Mouse (Mus musculus): Measurements from ENCODE around the gene Sfxn4.

DNA sequence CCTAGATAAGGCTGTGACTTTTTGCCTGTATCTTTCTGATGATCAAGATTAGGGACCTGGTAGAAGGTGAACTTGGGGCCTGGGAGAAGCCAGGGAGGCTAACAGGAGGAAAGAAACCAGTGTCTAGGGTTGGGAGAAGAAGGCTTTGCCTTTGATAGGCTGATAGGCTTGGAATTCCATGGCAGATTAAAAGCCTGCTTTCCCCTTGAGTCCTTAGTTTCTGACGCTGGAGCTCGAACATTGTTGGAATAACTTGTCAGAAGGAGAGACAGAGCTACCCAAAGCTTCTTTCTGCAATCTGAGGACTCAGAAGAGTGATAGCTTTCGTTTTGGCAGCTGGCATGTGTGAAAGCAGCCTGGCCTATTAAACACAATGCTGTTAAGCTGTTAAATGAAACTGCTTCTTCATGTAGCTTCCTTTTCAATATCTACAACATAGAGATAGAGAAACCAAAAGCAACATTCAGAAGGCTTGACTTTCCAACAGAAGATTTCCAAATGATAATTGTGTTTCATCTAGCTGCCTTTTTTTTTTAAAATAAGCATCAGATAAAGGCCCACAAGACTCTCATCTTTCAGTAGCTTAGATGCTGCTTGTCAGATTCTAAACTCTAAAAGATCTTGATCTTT lies 34.1 kb upstream of the Sfxn4 start:
- TF ChIP-seq CTCF (IDR thresholded peaks at IDR 0.05; ENCODE audit: low read depth) (no peak), EP300 (IDR thresholded peaks at IDR 0.05; ENCODE audit: low read depth) (no peak)

Measured in heart, postnatal 0 days (tissue).